Mouse (Mus musculus) MN1 (cell line): Measurements from ENCODE around the gene Antxr2.

Experiments
- DNase-seq: peaks from one replicate; pipeline ENCODE4 v3.0.0-alpha.2; 2016; ENCODE audit warnings: low spot score

Antxr2 gene

GRCm38 (mm10) chr5:97907482-97907881 is 123.4 kb downstream of the Antxr2 start:
- no peak for DNase-seq

DNA sequence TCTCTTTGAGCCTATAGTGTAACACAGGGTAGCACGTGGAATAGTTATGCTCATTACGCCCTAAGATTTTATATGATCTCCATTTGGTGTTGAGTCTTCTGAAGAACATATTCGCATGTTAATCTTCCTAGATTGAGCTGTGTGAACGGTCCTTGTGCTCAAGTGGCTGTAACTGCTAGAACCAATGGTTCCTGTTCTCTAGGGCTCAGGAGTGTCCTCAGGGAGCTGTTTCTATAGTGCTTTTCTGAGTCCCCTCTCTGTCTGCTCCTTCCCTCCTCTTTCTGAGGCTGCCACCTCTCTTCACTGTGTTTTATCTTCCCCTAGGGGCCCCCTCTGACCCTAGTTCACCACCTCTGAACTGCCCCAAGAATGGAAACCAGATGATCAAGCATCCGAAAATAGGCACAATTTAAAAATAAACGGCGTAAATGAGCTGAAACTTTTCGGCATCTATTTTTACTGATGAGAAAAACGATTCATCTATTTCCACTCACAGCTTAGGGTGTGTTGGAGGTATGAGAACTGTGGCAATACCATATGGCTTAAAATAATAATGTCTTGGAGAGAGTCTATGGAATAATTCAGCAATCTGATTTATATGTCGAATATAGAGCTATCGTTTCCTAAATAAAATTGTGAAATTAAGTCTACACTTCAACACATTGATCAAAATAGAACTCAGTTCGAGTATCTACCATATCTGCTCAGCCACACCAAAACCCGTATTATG is 124.1 kb downstream of the Antxr2 start:
- no peak for DNase-seq

- DNase-seq: no peak
Measured at GRCm38 (mm10) chr5:97905856-97906255, 125.0 kb downstream of the Antxr2 start.

- no peak for DNase-seq
Measured at GRCm38 (mm10) chr5:97901096-97901495, 129.7 kb downstream of the Antxr2 start.

DNA sequence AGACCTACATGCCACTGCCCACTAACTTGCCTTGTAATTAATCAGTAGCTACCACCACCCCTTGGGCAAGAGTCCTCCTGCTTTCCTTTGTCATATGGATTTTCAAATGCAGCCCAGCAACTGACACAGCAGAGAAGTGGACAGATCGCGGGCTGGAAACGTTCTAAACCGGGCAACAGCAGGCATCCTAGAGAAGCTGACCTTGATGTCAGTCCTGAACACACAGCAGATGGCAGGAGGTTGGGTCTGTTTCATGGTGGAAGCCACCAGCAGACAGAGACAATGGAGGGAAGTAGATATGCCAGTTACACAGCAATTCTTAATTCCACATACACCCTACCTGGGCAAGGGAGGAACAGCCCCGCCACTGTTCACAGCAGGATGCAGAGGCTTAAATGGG is 131.5 kb downstream of the Antxr2 start:
- DNase-seq: no peak

- DNase-seq: no peak
Measured at GRCm38 (mm10) chr5:97885427-97885826, 145.4 kb downstream of the Antxr2 start.

DNA sequence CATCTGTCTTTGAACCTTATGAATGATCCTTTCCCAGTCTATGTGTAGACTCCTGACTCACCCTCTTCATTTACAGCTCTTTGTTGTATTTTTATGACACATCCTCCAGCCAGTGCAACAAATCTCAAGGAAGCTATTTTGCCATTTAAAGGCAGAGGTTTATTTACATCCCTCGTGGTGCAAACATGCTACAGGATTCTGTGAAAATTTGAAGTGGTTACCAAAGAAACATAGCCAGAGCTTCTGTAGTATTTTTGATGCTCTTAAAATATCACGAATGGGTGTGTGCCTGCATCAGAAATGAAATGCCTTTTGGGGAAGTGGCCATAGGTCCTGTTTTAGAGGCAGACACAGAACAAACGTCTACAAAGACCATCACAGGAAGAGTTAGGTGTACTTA is 146.7 kb downstream of the Antxr2 start:
- no peak for DNase-seq

DNA sequence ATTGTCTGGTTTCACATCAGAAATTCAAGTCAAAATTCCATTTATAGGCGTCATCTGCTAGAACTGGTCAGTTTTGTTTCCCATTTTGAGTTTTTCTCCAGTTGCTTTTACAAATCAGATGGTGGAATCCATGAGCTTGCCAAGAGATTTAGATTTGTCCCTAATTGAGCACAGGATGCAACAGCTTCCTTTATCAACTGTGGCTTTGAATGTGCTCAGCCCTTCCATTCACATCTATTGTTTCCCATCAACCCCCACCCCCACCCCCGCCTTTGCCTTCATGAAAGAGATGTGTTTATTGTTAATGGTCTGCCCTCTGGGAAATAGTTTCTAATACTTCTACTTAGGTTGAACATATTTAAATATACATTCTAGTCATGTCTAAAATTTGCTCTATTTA is 149.4 kb downstream of the Antxr2 start:
- DNase-seq: no peak

DNA sequence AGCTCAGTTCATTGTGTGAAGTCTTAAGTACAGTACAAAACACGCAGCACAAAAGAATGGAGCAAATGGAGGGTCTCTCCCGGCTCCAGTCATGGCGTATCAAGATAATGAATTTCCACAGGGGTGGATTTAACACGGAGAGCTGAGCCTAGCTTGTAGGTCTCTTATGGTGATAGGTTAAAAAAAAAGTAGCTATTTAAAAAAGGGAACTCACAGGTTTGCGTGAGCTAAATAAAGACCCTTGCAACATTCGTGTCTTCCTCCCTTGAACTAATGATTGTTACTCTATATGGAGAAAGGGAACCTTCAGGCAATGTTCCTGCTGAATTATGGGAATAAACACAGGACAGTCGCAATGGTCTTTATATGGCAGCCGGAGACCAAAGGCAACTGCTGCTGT is 150.7 kb downstream of the Antxr2 start:
- no peak for DNase-seq

GRCm38 (mm10) chr5:97878871-97879270 is 152.0 kb downstream of the Antxr2 start:
- DNase-seq: peak; percentile 8

DNA sequence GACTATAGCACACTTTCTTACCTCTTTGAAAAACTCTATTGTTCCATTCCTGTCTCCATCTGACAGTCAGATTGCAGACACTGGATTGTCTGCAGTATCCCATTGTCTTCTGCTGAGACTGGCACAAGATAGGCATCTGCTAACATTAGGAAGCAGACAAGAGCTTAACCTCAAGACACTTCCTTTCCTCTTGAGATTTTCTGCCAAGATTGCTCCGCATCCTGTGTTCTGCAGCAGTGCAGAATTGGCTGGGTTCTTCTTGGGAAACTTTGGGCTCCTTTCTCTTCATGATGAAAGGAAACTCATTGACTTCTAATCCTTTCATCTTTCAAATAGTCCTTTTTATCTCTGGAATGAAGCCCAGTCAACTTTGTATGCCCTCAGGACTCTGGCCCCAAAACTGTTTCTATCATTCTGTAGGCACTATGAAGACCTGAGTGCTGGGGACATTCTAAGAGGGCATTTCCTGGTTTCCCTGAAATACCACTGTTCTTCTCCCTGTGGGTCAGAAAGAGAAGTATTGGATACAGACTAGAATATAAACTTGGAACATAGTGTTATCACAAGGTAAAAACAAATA is 152.5 kb downstream of the Antxr2 start:
- DNase-seq: peak; percentile 20

DNA sequence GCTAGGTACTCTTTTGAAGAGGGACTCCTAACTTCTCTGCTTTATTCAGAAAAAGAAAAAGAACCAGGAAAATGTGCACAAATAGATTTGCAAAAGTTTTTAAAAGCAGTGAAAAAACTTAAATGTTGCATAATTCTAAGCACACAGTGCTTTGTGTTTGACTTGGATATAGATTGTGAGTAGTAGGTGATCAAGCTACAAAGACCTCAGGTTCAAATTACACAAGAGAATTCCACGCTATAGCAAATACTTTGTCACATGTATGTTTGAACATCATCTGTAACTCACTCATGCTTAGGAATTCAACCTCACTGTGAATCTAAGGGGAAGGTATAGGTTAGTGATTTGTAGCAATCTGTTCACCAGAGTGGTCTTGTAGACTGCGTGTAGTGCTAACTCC is 153.9 kb downstream of the Antxr2 start:
- DNase-seq: no peak

DNA sequence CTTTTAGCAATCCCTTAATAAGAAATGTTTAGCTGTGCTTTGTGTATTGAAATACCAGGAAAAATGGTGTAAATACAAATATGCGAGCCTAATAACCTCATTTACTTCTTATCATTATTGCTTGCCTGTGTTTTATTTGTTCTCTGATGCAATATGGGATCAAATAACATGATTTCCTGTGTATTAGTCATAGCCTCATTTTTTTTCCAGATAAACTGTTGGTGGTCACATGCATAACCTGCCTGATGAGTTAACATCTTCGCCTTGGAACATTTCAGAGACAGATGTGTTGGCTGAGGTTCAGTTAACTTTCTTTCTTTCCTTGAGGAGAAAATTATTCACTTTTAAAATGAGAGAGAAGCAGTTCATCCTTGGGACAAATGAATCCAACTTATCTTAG is 162.9 kb downstream of the Antxr2 start:
- DNase-seq: peak; percentile 30

GRCm38 (mm10) chr5:97866975-97867374 is 163.9 kb downstream of the Antxr2 start:
- DNase-seq: no peak

GRCm38 (mm10) chr5:97857101-97857500 is 173.7 kb downstream of the Antxr2 start:
- no peak for DNase-seq

DNA sequence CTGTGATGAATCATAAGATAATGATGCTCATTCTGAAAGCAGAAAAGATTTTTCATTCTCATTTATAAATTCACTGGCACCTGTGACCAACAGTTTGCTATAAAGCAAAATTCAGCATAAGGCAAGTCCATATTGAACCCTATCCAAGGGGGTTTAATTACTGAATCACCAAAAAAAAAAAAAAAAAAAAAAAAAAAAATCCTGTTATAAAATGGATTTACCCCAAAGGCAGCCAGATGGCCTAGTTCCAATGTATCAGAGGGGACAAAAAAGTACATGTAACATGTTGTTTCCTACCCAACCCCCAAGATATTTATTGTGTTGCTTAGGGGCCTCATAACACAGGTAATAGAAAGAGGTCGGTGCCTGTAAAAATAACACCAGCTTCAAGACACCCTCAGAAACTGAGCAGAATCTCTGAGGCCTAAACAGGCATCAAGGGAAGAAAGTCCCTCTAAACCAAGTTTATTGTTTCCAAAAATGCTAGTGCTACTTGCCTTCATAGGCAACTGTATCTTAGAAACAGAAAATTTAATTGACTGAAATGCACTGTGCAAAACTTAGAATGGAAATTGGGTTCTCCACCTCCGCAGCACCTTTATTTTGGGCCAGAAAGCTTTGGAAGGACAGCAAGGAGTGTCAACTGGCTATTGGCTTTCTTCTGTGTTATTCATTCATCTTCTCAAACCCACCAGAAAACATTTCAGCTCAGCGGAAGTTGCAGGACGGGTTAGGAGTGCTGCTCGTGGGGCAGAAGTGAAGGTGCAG is 178.7 kb downstream of the Antxr2 start:
- DNase-seq: no peak

DNA sequence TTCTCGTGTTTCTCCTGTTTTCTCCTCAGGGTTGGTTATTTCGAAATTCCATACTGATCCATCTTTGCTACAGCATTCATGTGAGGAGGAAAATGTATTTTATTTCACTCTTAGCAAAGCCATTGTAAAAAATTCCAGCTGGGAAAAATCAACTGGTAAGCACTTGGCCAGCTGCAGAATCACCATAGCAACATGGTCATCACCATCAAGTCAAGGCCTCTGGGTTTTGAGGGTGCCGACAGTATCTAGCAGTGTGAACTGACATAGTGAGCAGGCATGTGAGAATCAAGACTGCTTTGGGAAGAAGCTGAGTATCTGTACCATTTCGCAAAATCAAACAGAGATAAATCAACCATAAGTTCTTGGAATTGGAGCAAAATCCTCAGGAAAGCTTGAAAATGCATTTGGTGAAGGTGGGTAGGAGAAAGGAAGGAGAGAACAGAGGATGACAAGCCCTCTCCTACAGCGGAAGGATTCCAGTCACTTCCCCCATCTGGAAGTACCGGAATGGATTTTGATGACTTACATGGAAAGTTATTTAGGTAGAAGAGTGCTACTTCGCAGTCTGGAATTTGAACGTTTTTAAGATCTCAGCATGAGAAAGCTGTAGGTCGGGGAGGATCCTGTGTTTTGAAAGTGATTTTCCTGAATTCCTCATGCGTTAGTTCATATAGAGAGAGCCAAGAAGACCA is 183.5 kb downstream of the Antxr2 start:
- DNase-seq: no peak

DNA sequence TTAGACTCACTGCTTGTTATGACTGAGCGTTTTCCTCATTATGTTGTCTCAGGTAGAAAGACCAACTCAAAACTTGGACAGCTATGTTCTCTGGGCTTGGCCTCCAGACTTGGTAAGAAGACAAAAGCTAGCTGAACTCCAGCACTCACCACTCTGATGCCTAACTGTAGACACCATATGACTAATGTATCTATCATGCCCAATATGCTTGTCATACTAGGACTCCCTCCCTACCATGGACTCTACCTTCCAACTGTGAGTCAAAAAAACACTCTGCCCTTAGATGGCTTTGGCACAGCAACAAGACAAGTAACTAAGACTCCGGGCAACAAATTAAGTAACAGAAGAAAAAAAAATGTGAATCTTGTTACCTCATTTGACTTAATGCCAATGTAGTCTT is 184.3 kb downstream of the Antxr2 start:
- no peak for DNase-seq

DNA sequence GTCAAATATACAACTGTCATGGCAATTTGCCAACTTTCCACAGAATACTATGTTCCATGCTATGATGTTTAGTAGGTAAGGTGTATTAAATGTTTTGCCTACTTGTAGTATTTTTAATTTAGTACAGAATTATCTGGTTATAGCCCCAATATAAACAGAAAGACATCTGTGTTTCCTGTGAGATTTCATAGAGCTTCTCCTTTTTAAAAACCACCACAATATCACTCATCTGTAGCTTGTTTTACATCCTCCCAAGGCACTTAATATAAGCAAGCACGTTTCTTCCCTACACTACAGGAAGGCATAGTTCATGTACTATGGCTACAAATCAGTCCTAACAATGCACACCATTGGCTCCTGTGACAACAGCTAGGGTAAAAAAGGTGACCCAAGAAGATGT is 188.8 kb downstream of the Antxr2 start:
- no peak for DNase-seq

DNA sequence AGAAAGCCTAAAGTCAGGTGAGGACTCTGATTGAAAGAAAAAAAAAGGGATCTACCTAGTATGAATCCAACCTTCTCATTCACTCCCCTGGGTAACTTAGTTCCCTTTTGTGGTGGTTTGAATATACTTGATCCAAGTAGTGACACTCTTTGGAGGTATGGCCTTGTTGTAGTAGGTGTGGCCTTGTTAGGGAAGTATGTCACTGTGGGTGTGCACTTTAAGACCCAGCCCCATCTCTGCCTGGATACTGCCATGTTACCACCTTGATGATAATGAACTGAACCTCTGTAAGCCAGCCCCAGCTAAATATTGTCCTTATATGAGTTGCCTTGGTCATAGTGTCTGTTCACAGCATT is 190.9 kb downstream of the Antxr2 start:
- DNase-seq: no peak

DNA sequence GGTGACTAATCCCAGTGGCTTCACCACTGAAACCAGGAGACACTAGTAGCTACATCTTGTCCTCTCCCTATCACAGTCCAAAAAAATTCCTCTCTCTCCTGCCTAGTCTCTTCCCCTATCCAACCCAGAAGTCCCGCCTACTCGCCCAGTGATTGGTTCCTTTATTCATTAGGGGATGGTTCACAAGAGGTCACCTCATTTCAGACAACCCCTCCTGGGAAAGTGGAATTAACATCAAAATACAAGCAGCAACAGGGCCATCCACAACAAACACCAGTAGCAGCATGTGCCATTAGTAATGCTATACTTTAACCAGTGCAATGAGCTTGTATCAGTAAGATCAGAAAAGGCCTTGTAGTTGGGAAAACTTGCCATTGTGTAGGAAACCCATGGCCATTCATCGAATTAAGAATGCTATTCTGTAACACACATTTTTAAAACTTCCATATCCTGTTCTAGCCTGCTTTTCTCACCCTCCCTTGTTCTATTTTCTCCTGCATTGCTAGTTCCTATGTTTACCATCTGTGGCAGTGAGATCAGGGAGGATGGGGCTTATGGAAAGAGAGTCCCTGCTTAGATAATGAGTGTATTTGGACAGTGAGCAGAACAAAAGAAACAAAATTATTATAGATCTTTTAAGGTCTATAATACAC is 191.4 kb downstream of the Antxr2 start:
- DNase-seq: no peak

GRCm38 (mm10) chr5:97837333-97837732 is 193.5 kb downstream of the Antxr2 start:
- DNase-seq: peak; percentile 73
